Mouse (Mus musculus) ES-E14 (cell line): ENCODE measurements around the gene Marc2.

ENCODE experiments used
- CHD2 ChIP-seq: IDR thresholded peaks from 2 replicates; pipeline ENCODE4 v1.6.1; 2014; ENCODE audit warnings: mild to moderate bottlenecking, low read depth, low read length, inconsistent platforms
- ZC3H11A ChIP-seq: IDR thresholded peaks from 2 replicates; pipeline ENCODE4 v1.6.1; 2012; ENCODE audit warnings: low read depth, mild to moderate bottlenecking, inconsistent platforms, low read length, borderline replicate concordance
- ZNF384 ChIP-seq: IDR thresholded peaks from 2 replicates; pipeline ENCODE4 v1.6.1; 2012; ENCODE audit warnings: low read depth, low read length, inconsistent platforms

- no peak for TF ChIP-seq ZC3H11A
- TF ChIP-seq ZNF384 = no peak
- no peak for TF ChIP-seq CHD2
These were observed 35.3 kb downstream of the Marc2 start, which contains the start of gene Marc1 for GRCm38 (mm10) chr1:184810780-184811575.
